Mouse (Mus musculus): ENCODE measurements around the gene Itpr2. TPM values are rescaled to one million over a fixed set of nuclear protein-coding genes. Genes with fewer than 3 reads are reported as not detected.

The Itpr2 gene
- polyA plus RNA-seq, 1 experiment = 0.14 TPM

- Histone ChIP-seq H3K27me3 (ENCODE audit: control insufficient read depth) (no peaks in the 10 kb centered on the region), H3K4me1 (ENCODE audit: control insufficient read depth) (peaks cover 7% of the 10 kb centered on the region), H3K36me3 (ENCODE audit: control insufficient read depth) (no peaks in the 10 kb centered on the region; the same call in 1 of the 2 replicates), H3K9me3 (ENCODE audit: control insufficient read depth, low read length) (0 out of 2 replicates have a peak, but pooled peaks cover 2% of the 10 kb centered on the region), H3K4me3 (replicated peaks) (no peak overlapping the region)
- no peak for TF ChIP-seq TAL1 (IDR thresholded peaks at IDR 0.05; ENCODE audit: low read length)
- no peak for TF ChIP-seq GATA1 (IDR thresholded peaks at IDR 0.05; ENCODE audit: low read length)
These were observed 188.6 kb downstream of the Itpr2 start for GRCm38 (mm10) chr6:146313396-146313795.

DNA sequence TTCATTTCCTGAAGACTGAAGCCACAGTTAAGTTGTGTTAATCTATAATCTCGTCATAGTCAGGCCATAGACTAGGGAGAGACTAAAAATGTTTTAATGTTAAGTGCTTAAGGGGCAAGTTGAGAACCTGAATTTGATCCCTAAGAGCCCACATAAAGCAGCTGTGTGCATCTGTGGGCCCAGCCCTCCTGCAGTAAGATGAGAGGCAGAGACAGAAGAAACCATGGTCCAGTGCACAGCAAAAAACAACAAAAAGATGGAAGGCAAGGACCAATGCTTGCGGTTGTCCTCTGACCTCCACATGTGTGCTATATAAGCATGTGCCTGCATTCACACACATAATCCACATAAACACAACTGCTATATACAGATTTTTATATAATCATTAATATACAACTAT is 191.8 kb downstream of the Itpr2 start:
- no peaks in the 10 kb centered on the region; the same call in 1 of the 2 replicates for H3K36me3 ChIP-seq (ENCODE audit: control insufficient read depth)
- H3K9me3 ChIP-seq (ENCODE audit: control insufficient read depth, low read length) = no peaks in the 10 kb centered on the region
- H3K27me3 ChIP-seq (ENCODE audit: control insufficient read depth) = no peaks in the 10 kb centered on the region
- TF ChIP-seq GATA1 (IDR thresholded peaks at IDR 0.05; ENCODE audit: low read length) (no peak), TAL1 (IDR thresholded peaks at IDR 0.05; ENCODE audit: low read length) (no peak)
- peaks cover 7% of the 10 kb centered on the region for H3K4me1 ChIP-seq (ENCODE audit: control insufficient read depth)
- no peak overlapping the region for H3K4me3 ChIP-seq (replicated peaks)

- Histone ChIP-seq H3K4me1 (ENCODE audit: control insufficient read depth) (peaks cover 7% of the 10 kb centered on the region), H3K9me3 (ENCODE audit: control insufficient read depth, low read length) (no peaks in the 10 kb centered on the region), H3K36me3 (ENCODE audit: control insufficient read depth) (no peaks in the 10 kb centered on the region; the same call in 1 of the 2 replicates), H3K27me3 (ENCODE audit: control insufficient read depth) (no peaks in the 10 kb centered on the region), H3K4me3 (replicated peaks) (no peak overlapping the region)
- TF ChIP-seq GATA1 (IDR thresholded peaks at IDR 0.05; ENCODE audit: low read length) (no peak), TAL1 (IDR thresholded peaks at IDR 0.05; ENCODE audit: low read length) (no peak)
These were observed 192.7 kb downstream of the Itpr2 start for GRCm38 (mm10) chr6:146309335-146309734.

DNA sequence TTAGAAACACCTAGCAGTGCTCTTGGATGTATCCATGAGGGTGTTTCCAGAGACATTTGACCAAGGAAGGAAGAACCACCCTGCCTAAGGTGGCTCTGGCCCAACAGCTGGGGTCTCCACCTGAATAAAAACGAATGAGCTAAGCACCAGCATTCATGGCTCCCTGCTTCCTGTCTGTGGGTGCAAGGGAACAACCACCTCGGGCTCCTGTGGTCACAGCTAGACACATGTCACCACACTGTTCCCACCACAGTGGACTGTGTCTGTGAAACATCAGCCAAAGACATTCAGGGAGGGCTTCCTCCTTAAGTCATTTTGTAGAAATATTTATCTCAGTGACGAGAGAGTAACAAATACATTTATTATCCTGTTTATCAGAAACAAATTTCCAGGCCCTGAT is 196.0 kb downstream of the Itpr2 start:
- Histone ChIP-seq H3K36me3 (ENCODE audit: control insufficient read depth) (no peaks in the 10 kb centered on the region; the same call in 1 of the 2 replicates), H3K4me1 (ENCODE audit: control insufficient read depth) (peaks cover 7% of the 10 kb centered on the region), H3K27me3 (ENCODE audit: control insufficient read depth) (no peaks in the 10 kb centered on the region), H3K4me3 (replicated peaks) (no peak overlapping the region), H3K9me3 (ENCODE audit: control insufficient read depth, low read length) (no peaks in the 10 kb centered on the region)
- TF ChIP-seq TAL1 (IDR thresholded peaks at IDR 0.05; ENCODE audit: low read length) (no peak), GATA1 (IDR thresholded peaks at IDR 0.05; ENCODE audit: low read length) (no peak)

DNA sequence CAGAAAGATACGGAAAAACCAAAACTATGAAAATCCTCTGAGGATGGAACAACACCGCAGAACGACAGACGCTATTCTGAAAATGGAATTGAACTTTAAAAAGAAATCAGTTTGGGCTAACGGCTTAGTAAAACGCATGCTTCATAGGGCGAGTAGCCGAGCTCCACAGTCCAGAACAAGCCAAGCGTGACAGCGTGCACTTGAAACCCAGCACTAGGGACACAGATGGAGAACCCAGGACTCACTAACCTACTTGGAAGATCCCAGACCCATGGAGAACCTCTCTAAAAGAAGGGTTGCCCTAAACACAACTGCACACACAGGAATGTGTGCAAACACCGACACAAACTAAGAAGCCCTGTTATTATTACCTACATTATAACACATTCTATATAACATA is 197.9 kb downstream of the Itpr2 start:
- Histone ChIP-seq H3K36me3 (ENCODE audit: control insufficient read depth) (no peaks in the 10 kb centered on the region; the same call in 1 of the 2 replicates), H3K9me3 (ENCODE audit: control insufficient read depth, low read length) (no peaks in the 10 kb centered on the region), H3K27me3 (ENCODE audit: control insufficient read depth) (no peaks in the 10 kb centered on the region), H3K4me1 (ENCODE audit: control insufficient read depth) (peaks cover 2% of the 10 kb centered on the region), H3K4me3 (replicated peaks) (no peak overlapping the region)
- TF ChIP-seq GATA1 (IDR thresholded peaks at IDR 0.05; ENCODE audit: low read length) (no peak), TAL1 (IDR thresholded peaks at IDR 0.05; ENCODE audit: low read length) (no peak)

- TF ChIP-seq TAL1 (IDR thresholded peaks at IDR 0.05; ENCODE audit: low read length) = no peak
- TF ChIP-seq GATA1 (IDR thresholded peaks at IDR 0.05; ENCODE audit: low read length) = no peak
- H3K36me3 ChIP-seq (ENCODE audit: control insufficient read depth) = no peaks in the 10 kb centered on the region
These were observed 198.7 kb downstream of the Itpr2 start for GRCm38 (mm10) chr6:146303336-146303735.

GRCm38 (mm10) chr6:146302574-146303130 is 199.4 kb downstream of the Itpr2 start:
- H3K4me3 ChIP-seq (replicated peaks) = no peak overlapping the region
- H3K27me3 ChIP-seq (ENCODE audit: control insufficient read depth) = no peaks in the 10 kb centered on the region
- no peaks in the 10 kb centered on the region for H3K4me1 ChIP-seq (ENCODE audit: control insufficient read depth)
- TF ChIP-seq GATA1 (IDR thresholded peaks at IDR 0.05; ENCODE audit: low read length) (no peak), TAL1 (IDR thresholded peaks at IDR 0.05; ENCODE audit: low read length) (no peak)
- no peaks in the 10 kb centered on the region for H3K36me3 ChIP-seq (ENCODE audit: control insufficient read depth)
- no peaks in the 10 kb centered on the region for H3K9me3 ChIP-seq (ENCODE audit: control insufficient read depth, low read length)

More at GRCm38 (mm10) chr6:146303336-146303735, 198.7 kb downstream of the Itpr2 start:
- Histone ChIP-seq H3K4me1 (ENCODE audit: control insufficient read depth) (no peaks in the 10 kb centered on the region), H3K4me3 (replicated peaks) (no peak overlapping the region), H3K27me3 (ENCODE audit: control insufficient read depth) (no peaks in the 10 kb centered on the region), H3K9me3 (ENCODE audit: control insufficient read depth, low read length) (no peaks in the 10 kb centered on the region)

- no peak for TF ChIP-seq TAL1 (IDR thresholded peaks at IDR 0.05; ENCODE audit: low read length)
- TF ChIP-seq GATA1 (IDR thresholded peaks at IDR 0.05; ENCODE audit: low read length) = no peak
- H3K36me3 ChIP-seq (ENCODE audit: control insufficient read depth) = no peaks in the 10 kb centered on the region
- no peaks in the 10 kb centered on the region for H3K4me1 ChIP-seq (ENCODE audit: control insufficient read depth)
- no peak overlapping the region for H3K4me3 ChIP-seq (replicated peaks)
- no peaks in the 10 kb centered on the region for H3K9me3 ChIP-seq (ENCODE audit: control insufficient read depth, low read length)
- no peaks in the 10 kb centered on the region for H3K27me3 ChIP-seq (ENCODE audit: control insufficient read depth)
These were observed 199.9 kb downstream of the Itpr2 start for GRCm38 (mm10) chr6:146302101-146302500.

DNA sequence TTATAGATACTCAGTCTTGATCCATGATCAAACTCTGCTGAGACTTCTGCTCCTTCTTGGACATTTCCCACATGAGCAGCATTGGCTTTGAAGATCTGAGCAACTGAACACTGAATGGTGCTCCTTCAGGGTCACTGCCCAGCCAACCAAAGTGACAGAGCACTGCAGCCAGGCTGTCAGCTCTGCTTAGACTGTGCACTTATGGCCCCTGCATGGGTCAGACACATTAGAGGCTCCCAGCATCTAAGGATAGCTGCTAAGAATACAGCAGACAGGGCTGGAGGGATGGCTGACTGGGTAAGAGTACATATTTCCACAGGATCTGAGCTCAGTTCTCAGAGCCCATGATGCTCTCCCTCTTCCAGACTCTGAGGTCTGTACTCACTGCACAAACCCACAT is 201.1 kb downstream of the Itpr2 start:
- no peaks in the 10 kb centered on the region for H3K9me3 ChIP-seq (ENCODE audit: control insufficient read depth, low read length)
- no peaks in the 10 kb centered on the region for H3K4me1 ChIP-seq (ENCODE audit: control insufficient read depth)
- TF ChIP-seq TAL1 (IDR thresholded peaks at IDR 0.05; ENCODE audit: low read length) (no peak), GATA1 (IDR thresholded peaks at IDR 0.05; ENCODE audit: low read length) (no peak)
- H3K36me3 ChIP-seq (ENCODE audit: control insufficient read depth) = no peaks in the 10 kb centered on the region
- no peak overlapping the region for H3K4me3 ChIP-seq (replicated peaks)
- no peaks in the 10 kb centered on the region for H3K27me3 ChIP-seq (ENCODE audit: control insufficient read depth)

DNA sequence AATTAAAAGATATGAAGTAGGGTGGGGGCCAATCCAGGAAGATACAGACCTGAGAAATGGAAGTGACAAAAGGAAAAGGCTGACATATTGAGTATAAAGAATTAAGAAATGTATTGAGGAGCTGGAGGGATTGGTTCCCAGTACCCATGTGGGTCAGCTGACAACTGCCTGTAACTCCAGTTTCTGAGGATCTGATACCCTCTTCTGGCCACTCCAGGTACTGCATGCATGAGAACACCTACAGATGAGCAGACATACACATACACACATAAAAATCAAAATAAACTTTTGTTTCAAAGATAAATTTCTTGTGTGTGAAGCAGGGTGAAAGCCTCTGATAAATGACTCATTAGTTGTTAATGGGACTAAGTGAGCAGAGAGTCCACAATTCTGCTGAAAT is 203.3 kb downstream of the Itpr2 start:
- Histone ChIP-seq H3K9me3 (ENCODE audit: control insufficient read depth, low read length) (no peaks in the 10 kb centered on the region), H3K27me3 (ENCODE audit: control insufficient read depth) (no peaks in the 10 kb centered on the region), H3K4me1 (ENCODE audit: control insufficient read depth) (no peaks in the 10 kb centered on the region), H3K36me3 (ENCODE audit: control insufficient read depth) (peaks cover 2% of the 10 kb centered on the region; the same call in 1 of the 2 replicates), H3K4me3 (replicated peaks) (no peak overlapping the region)
- no peak for TF ChIP-seq GATA1 (IDR thresholded peaks at IDR 0.05; ENCODE audit: low read length)
- no peak for TF ChIP-seq TAL1 (IDR thresholded peaks at IDR 0.05; ENCODE audit: low read length)
